Mouse (Mus musculus): ENCODE measurements around the gene Stk10.
"Not testable (repeated sequence)": the region's sequence is repeated elsewhere in the genome, so short reads cannot be mapped to it uniquely, and the experiment has no call there.

Gene Stk10

DNA sequence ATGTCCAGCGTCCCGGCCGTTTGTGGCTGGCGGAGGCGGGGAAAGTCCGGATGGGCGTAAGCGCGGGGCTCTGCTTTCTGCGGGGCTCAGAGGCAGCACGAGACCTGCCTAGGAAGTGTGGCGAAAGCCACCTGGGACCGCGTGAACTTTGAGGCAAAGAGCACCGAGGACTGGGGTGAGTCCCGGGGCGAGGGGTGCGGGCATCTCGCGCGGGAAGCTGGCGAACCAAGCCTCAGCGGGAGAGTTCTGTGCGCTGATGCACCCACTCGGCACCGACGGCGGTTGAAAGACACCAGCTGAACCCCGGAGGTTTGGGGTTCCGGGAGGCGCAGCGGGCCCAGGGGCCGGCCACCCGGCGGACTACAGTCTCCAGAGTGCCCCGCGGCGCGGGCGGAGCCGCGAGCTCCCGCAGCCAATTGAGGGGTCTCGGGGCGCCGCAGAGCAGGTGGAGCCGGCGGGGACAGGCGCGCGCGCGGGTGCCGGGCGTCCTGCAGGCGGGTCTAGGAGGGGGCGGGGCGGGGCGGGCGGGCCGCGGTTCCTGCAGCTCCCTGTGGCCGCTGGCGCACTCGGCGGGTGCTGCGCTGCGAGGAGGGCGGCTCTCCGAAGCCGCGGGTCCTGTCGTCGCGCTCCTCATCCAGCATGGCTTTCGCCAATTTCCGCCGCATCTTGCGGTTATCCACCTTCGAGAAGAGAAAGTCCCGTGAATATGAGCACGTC lies at the start of gene Stk10:
TSS of gene Stk10 (plus strand) at position 541 of the 717 bp plus-strand sequence.
- peak; percentile 95 for DNase-seq (ENCODE audit: inconsistent ontology term)

DNA sequence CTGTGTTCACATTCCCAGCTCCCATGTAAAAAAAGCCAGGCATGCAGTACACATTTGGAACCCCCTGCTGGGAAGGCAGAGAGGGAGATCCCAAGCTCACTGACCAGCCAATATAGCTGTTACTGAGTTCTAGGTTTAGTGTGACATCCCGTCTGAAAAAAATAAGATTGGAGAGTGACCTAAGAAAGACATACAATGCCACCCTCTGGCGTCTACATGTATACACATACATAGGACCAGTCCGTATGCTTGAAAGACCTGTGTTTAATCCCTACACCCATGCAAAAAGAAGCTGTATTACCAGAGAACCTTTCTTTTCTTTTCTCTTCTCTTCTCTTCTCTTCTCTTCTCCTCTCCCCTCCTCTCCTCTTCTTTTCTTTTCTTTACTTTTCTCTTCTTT lies 47.8 kb upstream of the Stk10 start:
- DNase-seq (ENCODE audit: inconsistent ontology term) = no peak

DNA sequence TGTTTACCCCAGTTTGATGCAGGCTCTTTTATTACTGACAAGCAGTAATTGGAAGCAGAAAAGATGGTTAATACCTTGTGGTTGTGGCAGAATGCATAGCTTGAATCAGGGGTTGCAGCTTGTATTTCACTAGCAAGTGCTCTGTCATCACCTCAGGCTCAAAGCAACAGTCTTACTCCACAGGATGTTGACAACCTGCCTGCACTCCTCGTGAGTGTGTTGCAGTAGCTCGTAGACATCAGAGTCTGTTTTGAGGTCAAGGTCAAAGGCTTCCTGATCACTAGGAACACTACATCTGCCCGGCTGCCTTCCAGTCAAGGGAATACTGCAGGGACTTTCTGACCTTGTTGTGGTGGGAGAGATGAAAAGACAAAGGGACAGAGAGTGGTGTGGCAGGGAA lies 46.5 kb upstream of the Stk10 start:
- DNase-seq (ENCODE audit: inconsistent ontology term) = no peak

DNA sequence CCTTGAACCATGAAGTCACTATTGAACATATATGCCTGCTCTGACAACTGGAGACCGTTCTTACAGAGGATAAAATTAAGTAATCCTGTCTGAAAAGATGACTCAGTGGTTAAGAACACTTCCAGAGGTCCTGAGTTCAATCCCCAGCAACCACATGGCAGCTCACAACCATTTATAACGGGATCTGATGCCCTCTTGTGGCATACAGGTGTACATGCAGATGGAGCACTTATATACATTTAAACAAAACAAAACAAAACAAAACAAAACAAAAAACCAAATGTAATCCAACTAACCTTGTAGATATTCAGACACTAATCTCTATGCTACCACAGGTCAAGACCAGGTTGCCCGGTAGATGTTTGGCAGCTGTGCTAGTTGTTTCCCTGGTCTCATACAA lies 45.6 kb upstream of the Stk10 start:
- no peak for DNase-seq (ENCODE audit: inconsistent ontology term)

DNA sequence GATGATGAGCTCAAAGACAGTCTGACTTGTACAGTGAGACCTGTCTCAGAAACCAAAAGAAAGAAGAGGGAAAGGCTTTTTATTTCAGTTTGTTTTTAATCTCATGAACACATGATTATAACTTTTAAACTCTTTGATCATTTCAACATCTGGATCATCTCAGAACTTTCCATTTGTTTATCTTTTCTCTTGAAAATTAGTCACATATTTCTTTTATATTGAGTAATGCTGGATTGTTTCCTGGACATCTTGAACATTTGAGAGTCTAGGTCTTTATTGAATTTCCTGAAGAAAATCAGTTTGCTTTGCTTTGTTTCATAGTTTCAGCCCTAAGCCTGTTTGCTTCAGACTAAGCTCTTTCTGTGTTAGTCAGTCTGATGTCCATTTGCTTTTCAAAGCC lies 44.8 kb upstream of the Stk10 start:
- DNase-seq (ENCODE audit: inconsistent ontology term) = no peak

DNA sequence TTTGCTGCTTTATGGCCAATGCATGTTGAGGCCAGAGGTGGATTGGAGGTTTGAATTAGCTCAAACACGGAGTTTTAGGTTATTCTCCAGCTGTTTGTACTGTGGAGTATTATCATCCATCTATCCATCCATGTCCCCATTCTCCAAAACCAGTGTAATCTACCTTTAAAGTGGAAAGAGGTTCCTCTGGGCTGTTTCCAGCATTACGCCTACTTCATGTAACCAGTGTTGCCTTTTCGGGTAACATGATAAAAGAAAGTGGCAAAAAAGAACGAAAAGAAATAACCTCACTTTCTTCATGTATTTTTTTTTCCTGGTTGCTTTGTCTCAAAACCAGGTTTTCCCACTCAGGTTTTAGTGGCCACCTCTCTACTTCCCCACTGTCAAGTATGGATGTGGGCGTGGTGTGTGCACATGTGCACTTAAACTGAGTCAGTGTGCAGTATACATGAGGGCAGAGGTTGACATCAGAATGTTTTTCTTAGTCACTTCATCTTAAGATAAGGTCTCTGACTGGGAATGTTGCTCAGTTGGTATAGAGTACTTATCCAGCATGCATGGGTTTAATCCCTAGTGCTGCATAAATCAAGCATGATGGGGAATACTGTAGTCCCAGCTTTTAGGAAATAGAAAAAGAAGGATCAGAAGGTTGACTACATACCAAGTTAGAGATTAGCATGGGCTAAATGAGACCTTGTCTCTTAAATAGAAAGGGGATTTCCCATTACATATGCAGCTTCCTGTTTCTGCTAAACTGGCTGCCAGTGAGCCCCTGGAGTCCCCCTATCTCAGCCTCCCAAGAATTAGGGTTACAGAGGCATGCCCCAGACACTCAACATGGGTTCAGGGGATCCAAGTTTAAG lies 44.1 kb upstream of the Stk10 start:
- DNase-seq (ENCODE audit: inconsistent ontology term) = no peak

DNA sequence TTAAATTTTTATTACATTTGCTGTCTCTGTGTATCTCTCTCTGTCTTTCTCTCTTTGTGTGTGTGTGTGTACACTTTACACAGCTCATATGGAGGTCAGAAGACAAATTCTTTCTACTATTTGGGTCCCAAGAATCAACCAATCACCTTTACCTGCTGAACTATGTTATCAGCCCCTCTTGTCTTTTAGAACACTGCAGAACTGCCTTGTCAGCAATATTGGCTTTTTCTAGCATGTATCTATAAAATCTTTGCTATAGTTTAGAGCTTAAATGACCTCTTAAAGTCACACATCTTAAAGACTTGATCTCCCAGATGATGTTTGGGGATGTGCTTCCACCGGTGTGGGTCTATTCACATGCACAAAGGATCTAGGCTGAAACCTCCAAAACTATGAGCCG lies 42.0 kb upstream of the Stk10 start:
- no peak for DNase-seq (ENCODE audit: inconsistent ontology term)

DNA sequence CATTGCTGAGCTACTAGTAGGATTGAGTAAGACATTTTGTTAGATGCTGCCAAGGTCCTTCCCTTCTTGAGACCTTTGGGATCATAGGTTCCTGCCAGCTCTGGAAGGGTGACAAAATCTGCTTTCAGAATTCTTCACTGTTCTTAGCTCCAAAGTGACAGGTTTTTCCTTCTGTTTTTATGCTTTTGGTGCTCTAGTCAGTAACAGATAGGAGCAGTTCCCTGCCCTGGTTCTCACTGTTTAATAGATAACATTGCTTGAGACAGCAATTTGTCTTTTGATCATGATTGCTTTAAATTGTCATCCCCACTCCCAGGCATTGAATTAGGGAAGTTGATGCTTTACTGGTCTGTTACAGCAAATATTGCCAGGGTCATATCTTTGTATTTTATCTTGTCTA lies 39.8 kb upstream of the Stk10 start:
- DNase-seq (ENCODE audit: inconsistent ontology term) = no peak

DNA sequence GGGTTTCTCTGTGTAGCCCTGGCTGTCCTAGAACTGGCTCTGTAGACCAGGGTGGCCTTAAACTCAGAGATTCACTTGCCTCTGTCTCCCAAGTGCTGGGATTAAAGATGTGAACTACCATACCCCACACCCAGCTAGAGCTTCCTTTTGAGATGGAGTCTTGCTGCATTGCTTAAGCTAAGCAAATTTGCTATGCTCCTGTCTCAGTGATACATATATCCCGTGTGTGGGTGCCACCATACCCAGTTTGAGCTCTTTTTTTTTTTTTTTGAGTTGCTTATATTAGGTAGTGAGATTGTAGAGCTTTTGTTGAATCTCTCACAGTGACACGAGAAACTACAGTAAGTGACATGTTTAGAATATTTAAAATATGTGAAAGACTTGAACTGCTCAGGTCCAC lies 37.8 kb upstream of the Stk10 start:
- no peak for DNase-seq (ENCODE audit: inconsistent ontology term)

DNA sequence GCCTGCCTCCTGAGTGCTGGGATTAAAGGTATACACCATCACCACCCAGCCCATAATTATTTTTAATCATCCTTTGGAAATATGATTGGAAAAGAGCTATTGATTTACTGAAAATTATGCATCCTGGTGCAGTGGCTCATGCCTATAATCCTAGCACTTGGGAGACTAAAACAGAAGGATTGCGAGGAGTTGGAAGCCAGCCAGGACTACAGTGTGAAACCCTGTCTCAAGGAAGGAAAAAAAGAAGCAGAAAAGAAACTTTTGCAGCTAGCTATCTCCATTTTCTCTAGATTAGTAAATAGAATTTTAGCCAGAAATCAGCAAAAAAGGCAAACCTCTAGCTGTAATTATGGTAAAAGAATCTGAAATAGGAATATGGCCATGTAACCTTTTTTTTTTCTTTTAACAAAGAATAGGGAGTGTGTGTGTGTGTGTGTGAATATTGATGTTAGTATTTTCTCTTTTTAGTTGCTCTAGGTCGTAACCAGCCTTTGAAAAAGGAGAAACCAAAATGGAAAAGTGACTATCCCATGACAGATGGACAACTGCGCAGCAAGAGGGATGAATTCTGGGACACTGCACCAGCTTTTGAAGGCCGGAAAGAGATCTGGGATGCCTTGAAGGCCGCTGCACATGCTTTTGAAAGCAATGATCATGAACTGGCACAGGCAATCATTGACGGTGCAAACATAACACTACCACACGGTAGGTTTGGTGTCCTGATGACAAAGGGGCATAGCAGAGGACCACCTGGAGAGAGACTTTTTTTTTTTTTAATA lies 34.2 kb upstream of the Stk10 start:
- no peak for DNase-seq (ENCODE audit: inconsistent ontology term)

DNA sequence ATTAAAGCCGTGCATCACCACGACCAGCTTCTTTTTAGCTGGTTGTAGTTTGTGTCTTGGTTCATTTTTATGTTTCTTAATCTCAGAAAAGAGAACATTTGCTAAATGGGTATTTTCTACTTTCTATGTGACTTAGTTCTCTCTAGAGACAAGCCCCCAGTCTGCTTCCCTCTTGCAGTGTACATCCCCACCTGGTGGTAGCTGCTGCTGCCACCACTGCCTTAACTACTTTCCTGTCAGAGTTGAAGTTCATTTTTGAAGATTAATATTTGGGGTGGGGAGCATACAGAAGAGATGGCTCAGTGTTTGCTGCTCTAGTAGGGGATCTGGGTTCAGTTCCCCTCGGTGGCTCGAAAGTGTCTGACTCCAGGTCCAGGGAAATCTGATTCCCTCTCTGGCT lies 33.2 kb upstream of the Stk10 start:
- no peak for DNase-seq (ENCODE audit: inconsistent ontology term)

DNA sequence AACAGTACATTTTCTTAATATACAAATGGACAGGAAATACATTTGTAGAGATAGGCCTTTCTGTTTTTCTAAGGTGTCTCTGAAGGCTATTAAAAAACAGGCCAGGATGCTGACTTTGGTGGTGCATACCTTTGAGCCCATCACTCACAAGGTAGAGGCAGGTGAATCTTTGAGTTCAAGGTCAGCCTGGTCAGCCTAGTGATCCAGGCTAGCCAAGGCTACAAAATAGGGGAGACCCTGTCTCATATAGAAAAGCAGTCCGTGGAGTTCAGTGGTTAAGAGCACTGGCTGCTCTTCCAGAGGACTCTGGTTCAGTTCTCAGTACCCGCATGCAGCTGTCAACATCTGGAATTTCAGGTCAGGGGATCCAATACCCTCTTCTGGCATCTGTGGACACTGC lies 29.4 kb upstream of the Stk10 start:
- no peak for DNase-seq (ENCODE audit: inconsistent ontology term)

DNA sequence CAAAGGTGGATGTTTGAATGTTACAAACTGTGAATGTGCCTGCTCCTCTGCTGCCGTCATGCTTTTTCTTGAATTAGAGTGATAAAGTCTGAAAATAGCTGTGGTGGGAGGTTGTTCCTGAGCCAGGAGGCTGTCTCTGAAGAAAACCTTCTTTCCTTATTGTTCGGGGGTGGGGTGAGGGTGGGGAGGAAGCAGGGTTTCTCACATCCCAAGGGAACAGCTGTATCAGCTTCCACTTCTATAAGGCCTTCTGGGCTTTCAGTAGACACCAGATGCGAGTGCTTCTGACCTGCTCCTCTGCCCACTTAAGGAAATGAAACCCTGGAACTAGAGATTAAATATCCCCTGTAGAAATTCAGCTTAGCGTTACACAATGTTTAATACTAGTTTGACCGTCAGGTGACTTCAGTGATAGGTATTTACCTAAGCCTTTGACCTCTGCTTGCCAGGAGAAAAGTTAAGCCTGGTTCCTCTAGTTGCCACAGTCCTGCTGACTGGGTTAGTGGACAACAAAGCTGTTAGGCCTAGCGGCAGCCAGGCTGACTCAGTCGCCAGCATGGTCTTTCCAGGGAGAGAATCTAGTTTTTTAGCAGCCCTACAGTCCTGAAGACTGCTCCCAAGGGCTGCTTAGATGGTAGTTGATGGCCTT lies 27.9 kb upstream of the Stk10 start:
- no peak for DNase-seq (ENCODE audit: inconsistent ontology term)

DNA sequence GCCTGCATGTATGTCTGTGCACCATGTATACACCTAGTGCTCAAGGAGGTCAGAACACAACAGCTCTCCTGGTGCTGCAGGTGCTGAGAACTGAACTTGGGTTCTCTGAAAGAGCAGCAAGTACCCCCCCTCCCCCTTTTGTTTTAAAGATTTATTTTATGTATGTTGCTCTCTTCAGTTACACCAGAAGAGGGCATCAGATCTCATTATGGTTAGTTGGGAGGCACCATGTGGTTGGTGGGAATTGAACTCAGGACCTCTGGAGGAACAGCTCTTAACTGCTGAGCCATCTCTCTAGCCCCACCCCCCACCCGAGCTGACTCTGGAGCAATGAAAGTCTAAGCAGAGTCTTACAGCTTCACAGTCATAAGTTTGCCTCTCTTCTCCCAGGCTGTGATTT lies 22.2 kb upstream of the Stk10 start:
- no peak for DNase-seq (ENCODE audit: inconsistent ontology term)

DNA sequence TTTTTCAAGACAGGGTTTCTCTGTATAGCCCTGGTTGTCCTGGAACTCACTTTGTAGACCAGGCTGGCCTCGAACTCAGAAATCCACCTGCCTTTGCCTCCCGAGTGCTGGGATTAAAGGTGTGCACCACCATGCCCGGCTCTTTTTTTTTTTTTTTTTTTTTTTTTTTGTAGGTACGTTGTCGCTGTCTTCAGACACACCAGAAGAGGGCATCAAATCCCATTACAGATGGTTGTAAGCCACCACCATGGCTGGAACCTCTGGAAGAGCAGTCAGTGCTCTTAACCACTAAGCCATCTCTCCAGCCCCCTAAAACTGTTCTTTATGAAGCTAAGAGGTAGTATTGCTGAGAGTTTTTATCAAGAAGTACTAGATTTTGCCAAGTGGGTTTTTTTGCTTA lies 18.3 kb upstream of the Stk10 start:
- not testable (repeated sequence) for DNase-seq (ENCODE audit: inconsistent ontology term)

DNA sequence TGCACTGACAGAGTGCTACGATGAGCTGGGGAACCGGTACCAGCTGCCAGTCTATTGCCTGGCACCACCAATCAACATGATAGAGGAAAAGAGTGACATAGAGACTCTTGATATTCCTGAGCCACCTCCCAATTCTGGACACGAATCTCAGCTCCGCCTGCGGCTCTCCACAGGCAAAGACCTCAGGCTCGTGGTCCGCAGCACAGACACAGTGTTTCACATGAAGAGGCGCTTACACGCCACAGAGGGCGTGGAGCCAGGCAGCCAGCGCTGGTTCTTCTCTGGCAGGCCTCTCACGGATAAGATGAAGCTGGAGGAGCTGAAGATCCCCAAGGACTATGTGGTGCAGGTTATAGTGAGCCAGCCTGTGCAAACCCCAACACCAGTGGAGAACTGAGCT lies 17.0 kb upstream of the Stk10 start:
- no peak for DNase-seq (ENCODE audit: inconsistent ontology term)

DNA sequence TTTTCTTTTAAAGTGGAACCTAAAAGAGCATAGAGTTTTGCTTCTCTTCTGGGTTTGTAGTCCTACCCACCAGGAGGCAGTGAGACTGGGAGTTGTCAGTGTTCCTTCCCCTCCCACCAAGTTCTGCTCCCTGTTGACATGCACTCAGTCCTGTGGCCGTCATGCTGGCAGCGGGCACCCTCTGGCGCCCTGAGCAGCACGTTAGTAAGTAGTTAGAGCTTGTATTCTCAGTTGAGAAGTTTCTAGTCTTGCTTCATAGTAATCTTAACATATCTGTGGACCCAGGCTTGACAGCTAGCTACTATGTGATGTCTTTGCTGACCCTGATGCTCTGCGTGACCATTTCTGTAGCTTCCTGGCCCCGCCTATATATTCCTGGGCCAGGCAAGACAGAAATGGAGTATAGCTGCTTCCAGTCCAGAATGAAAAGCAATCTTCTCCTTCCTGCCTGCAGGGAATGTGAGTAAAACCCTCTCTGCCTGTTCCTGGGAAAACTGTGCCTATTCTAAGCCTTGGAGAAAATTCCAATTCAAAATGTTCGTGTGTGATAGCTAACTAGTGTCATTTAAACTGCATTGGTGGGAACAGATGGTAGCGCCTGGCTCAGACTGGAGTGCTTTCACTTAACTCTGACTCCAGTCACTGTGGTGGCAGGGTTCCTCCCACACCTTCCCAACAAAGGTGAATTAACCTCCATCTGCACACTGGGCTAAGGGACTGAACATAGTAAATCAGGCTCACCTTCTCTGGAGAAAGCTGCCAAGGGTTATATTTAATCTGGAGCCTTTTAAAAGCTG lies 16.0 kb upstream of the Stk10 start:
- no peak for DNase-seq (ENCODE audit: inconsistent ontology term)

DNA sequence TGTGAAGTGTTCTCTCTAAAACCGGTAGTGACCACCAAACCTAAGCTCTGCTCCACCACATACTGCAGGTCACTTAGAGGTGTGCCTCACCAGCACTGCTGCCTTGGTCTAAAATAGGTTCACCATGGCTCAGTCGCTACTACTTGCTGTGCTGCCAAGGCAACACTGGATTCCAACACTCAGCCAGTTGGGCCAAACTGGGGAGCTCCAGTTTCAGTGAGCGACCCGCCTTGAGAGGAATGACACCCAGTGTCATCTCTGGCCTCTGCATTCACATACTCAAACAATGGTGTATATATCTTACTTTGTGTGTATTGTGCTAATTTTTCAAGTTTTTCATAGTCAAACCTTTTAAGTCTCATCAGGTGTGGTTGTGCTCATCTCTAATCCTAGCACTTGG lies 14.3 kb upstream of the Stk10 start:
- DNase-seq (ENCODE audit: inconsistent ontology term) = no peak

DNA sequence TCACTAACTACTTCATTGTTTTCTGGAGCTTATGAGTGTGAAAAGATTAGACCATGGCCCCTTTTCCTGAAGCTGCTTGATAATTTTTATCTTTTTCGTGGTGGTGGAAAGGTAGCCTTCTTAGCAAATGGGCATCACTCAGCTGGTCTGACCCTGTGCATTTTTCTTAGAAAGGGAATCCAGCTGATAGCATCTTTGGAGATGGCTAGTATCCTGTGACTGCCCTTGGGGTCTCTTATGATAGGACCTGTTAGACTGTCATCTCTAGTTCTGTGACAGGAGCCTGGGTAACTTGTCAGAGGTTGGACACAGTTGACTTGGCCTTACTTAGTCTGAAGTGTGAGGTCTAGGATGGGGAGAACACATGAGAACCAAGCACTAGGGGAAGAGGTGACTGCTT lies 13.8 kb upstream of the Stk10 start:
- no peak for DNase-seq (ENCODE audit: inconsistent ontology term)

DNA sequence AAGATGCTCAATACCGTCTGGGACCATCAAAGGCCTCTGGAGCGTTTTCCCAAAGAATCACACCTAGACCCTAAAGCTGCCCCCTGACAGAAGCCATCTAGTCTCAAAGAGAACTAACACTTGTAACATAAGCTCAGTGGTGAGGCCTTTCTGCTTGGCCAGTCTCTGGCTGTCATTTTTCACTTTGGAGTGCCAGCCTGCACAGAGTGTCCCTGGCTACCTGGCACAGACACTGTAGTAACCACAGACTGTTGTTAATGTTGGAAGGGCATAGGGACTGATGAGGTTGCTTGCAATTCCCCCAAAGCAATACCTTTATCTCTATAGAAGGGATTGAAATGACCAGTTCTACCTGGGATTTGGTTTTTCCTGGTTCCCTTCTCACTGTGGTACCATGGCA lies 11.9 kb upstream of the Stk10 start:
- no peak for DNase-seq (ENCODE audit: inconsistent ontology term)

Data from Muller cell, postnatal 12 days (primary cell).